Mouse (Mus musculus) testis, adult 2 months (tissue): ENCODE measurements around the gene Pla2g2c. TPM values are rescaled to one million over a fixed set of nuclear protein-coding genes. Genes with fewer than 3 reads are reported as not detected.

Experiments
- H3K27ac ChIP-seq: fragments of 200-500 bp; 2 replicates; pipeline ENCODE4 v1.5.1; 2012; ENCODE audit warnings: low read depth, low read length; ENCODE audit not compliant: control insufficient read depth, insufficient read depth
- H3K27me3 ChIP-seq: fragments of 200-500 bp; 2 replicates; pipeline ENCODE4 v1.6.1; 2012; ENCODE audit warnings: mild to moderate bottlenecking, low read length, moderate library complexity; ENCODE audit not compliant: control insufficient read depth, insufficient read depth
- H3K36me3 ChIP-seq: fragments of 200-500 bp; 2 replicates; pipeline ENCODE4 v1.6.1; 2012; ENCODE audit warnings: mild to moderate bottlenecking, low read length; ENCODE audit not compliant: control insufficient read depth, insufficient read depth
- H3K4me1 ChIP-seq: fragments of 200-500 bp; 2 replicates; pipeline ENCODE4 v1.6.1; 2012; ENCODE audit warnings: low read length; ENCODE audit not compliant: control insufficient read depth, insufficient read depth
- H3K4me3 ChIP-seq: fragments of 200-500 bp; 2 replicates; pipeline ENCODE4 v1.5.1; 2012; ENCODE audit warnings: low read depth, mild to moderate bottlenecking, low read length, moderate library complexity, mixed read lengths; ENCODE audit not compliant: control insufficient read depth
- CTCF ChIP-seq: fragments of 200-500 bp; IDR thresholded peaks from 2 replicates; pipeline ENCODE4 v1.5.1; 2012; ENCODE audit warnings: low read depth, mild to moderate bottlenecking, inconsistent platforms, low read length, moderate library complexity; ENCODE audit not compliant: control insufficient read depth, insufficient read depth, insufficient replicate concordance
- POLR2A ChIP-seq: fragments of 200-500 bp; IDR thresholded peaks from 2 replicates; pipeline ENCODE4 v1.6.1; 2012; ENCODE audit warnings: low read depth, mild to moderate bottlenecking, inconsistent platforms, low read length, moderate library complexity; ENCODE audit not compliant: control insufficient read depth
- polyA plus RNA-seq: library from polyadenylated mRNA; depleted of rRNA; stranded (reverse); fragments of >200 nt; gene quantifications from 2 replicates; pipeline ENCODE4 v1.2.3, GENCODE M21; 2012

Gene Pla2g2c
- polyA plus RNA-seq, 1 experiment: 148 TPM

GRCm38 (mm10) chr4:138739136-138739851, 14.7 kb downstream of the Pla2g2c start:
- Histone ChIP-seq H3K4me3 (no peak overlapping the region), H3K27ac (no peak overlapping the region), H3K36me3 (no peaks in the 10 kb centered on the region; the same call in 1 of the 2 replicates), H3K27me3 (no peaks in the 10 kb centered on the region), H3K4me1 (no peaks in the 10 kb centered on the region)
- no peak for TF ChIP-seq CTCF
- TF ChIP-seq POLR2A: no peak

- no peak overlapping the region for H3K27ac ChIP-seq
- H3K4me1 ChIP-seq: no peaks in the 10 kb centered on the region; the same call in 1 of the 2 replicates
- no peaks in the 10 kb centered on the region for H3K27me3 ChIP-seq
- TF ChIP-seq POLR2A: no peak
- TF ChIP-seq CTCF: no peak
- H3K36me3 ChIP-seq: no peaks in the 10 kb centered on the region; the same call in 1 of the 2 replicates
- no peak overlapping the region for H3K4me3 ChIP-seq
Observed at GRCm38 (mm10) chr4:138745884-138746283, 21.3 kb downstream of the Pla2g2c start.

- no peak for TF ChIP-seq CTCF
- TF ChIP-seq POLR2A: no peak
- no peak overlapping the region for H3K4me3 ChIP-seq
- H3K4me1 ChIP-seq: no peaks in the 10 kb centered on the region; the same call in 1 of the 2 replicates
- H3K27me3 ChIP-seq: no peaks in the 10 kb centered on the region
- no peak overlapping the region for H3K27ac ChIP-seq
- no peaks in the 10 kb centered on the region for H3K36me3 ChIP-seq
Observed at GRCm38 (mm10) chr4:138746866-138747265, 22.3 kb downstream of the Pla2g2c start.

- no peak for TF ChIP-seq CTCF
- TF ChIP-seq POLR2A: no peak
- H3K27ac ChIP-seq: no peak overlapping the region
- no peak overlapping the region for H3K4me3 ChIP-seq
- no peaks in the 10 kb centered on the region for H3K27me3 ChIP-seq
- no peaks in the 10 kb centered on the region for H3K36me3 ChIP-seq
- no peaks in the 10 kb centered on the region; the same call in 1 of the 2 replicates for H3K4me1 ChIP-seq
Observed at GRCm38 (mm10) chr4:138747851-138748250, 23.3 kb downstream of the Pla2g2c start.

- Histone ChIP-seq H3K4me1 (no peaks in the 10 kb centered on the region; the same call in 1 of the 2 replicates), H3K4me3 (no peak overlapping the region), H3K27ac (no peak overlapping the region), H3K27me3 (no peaks in the 10 kb centered on the region), H3K36me3 (no peaks in the 10 kb centered on the region)
- peak; percentile 26; the same call in 1 of the 2 replicates for TF ChIP-seq CTCF
- no peak for TF ChIP-seq POLR2A
Observed at GRCm38 (mm10) chr4:138748369-138749072, 23.9 kb downstream of the Pla2g2c start.

- TF ChIP-seq CTCF (peak; percentile 42; the same call in 1 of the 2 replicates), POLR2A (no peak)
- Histone ChIP-seq H3K36me3 (no peaks in the 10 kb centered on the region), H3K4me3 (no peak overlapping the region), H3K27ac (no peak overlapping the region), H3K27me3 (no peaks in the 10 kb centered on the region), H3K4me1 (no peaks in the 10 kb centered on the region)
Observed at GRCm38 (mm10) chr4:138752603-138753002, 28.0 kb downstream of the Pla2g2c start.

GRCm38 (mm10) chr4:138753608-138754007, 29.0 kb downstream of the Pla2g2c start:
- Histone ChIP-seq H3K27me3 (no peaks in the 10 kb centered on the region), H3K4me3 (no peak overlapping the region), H3K4me1 (no peaks in the 10 kb centered on the region), H3K27ac (no peak overlapping the region), H3K36me3 (no peaks in the 10 kb centered on the region)
- no peak for TF ChIP-seq POLR2A
- TF ChIP-seq CTCF: no peak
